Mouse (Mus musculus) megakaryocyte, embryonic 14.5 days (primary cell): ENCODE data around the gene Ptprb. TPM values are rescaled to one million over a fixed set of nuclear protein-coding genes. Genes with fewer than 3 reads are reported as not detected.

Experiments used
- H3K27me3 ChIP-seq: replicated peaks from 2 replicates; pipeline ENCODE3; 2012; ENCODE audit warnings: inconsistent platforms
- H3K36me3 ChIP-seq: replicated peaks from 2 replicates; pipeline ENCODE3; 2012; ENCODE audit warnings: low read length, inconsistent platforms, mixed read lengths
- H3K4me1 ChIP-seq: 2 replicates; pipeline ENCODE4 v1.6.1; 2012; ENCODE audit warnings: inconsistent platforms
- H3K4me3 ChIP-seq: replicated peaks from 2 replicates; pipeline ENCODE3; 2012; ENCODE audit warnings: moderate library complexity, mild to moderate bottlenecking, inconsistent platforms
- H3K9me3 ChIP-seq: 2 replicates; pipeline ENCODE4 v1.6.1; 2012; ENCODE audit warnings: inconsistent platforms
- FLI1 ChIP-seq: IDR thresholded peaks from 2 replicates; pipeline ENCODE4 v1.6.1; 2012; ENCODE audit warnings: low read length, inconsistent platforms, mixed read lengths
- GATA1 ChIP-seq: IDR thresholded peaks from 3 replicates; pipeline ENCODE4 v1.6.1; 2012; ENCODE audit warnings: mixed read lengths, low read length, inconsistent platforms, borderline replicate concordance
- polyA plus RNA-seq: library from polyadenylated mRNA; stranded (reverse); fragments of >175 nt; gene quantifications from 2 replicates; pipeline ENCODE4 v1.2.3, GENCODE M21; 2012; ENCODE audit warnings: low replicate concordance; ENCODE audit not compliant: insufficient read depth

Ptprb gene
- polyA plus RNA-seq, 1 experiment = not detected

- Histone ChIP-seq H3K36me3 (no peaks in the 10 kb centered on the region), H3K4me3 (no peak overlapping the region), H3K27me3 (no peaks in the 10 kb centered on the region), H3K4me1 (no peaks in the 10 kb centered on the region; the same call in 1 of the 2 replicates), H3K9me3 (peaks cover 65% of the 10 kb centered on the region)
- no peak for TF ChIP-seq GATA1
Measured at GRCm38 (mm10) chr10:116432421-116432820, 157.1 kb downstream of the Ptprb start.

- Histone ChIP-seq H3K27me3 (no peaks in the 10 kb centered on the region), H3K4me3 (no peak overlapping the region), H3K36me3 (no peaks in the 10 kb centered on the region), H3K4me1 (no peaks in the 10 kb centered on the region; the same call in 1 of the 2 replicates), H3K9me3 (peaks cover 70% of the 10 kb centered on the region)
- TF ChIP-seq FLI1 (no peak), GATA1 (no peak)
Measured at GRCm38 (mm10) chr10:116435455-116435854, 160.1 kb downstream of the Ptprb start.

Other genes with a start within 250 kb of the Ptprb start
- not detected in 2 replicates for gene 4933416C03Rik, start 161.6 kb upstream of the Ptprb start, polyA plus RNA-seq
- gene Kcnmb4, start 198.4 kb downstream of the Ptprb start, polyA plus RNA-seq = 1.4 TPM in 1 of 2 replicates, not detected in the other